Mouse (Mus musculus): ENCODE data around the gene Hspa1l.

- no peak for TF ChIP-seq CTCF (conservative IDR thresholded peaks at IDR 0.05; ENCODE audit: low read length)
- no peak for TF ChIP-seq NANOG (IDR thresholded peaks at IDR 0.05; ENCODE audit: borderline replicate concordance, low read length)
- TF ChIP-seq POU5F1 (IDR thresholded peaks at IDR 0.05; ENCODE audit: borderline replicate concordance, low read length), result no peak
Observed at GRCm38 (mm10) chr17:35001452-35002152, 29.1 kb downstream of the Hspa1l start.
